Mouse (Mus musculus): ENCODE measurements around the gene Ebna1bp2. TPM values are rescaled to one million over a fixed set of nuclear protein-coding genes. Genes with fewer than 3 reads are reported as not detected.

The Ebna1bp2 gene
- polyA plus RNA-seq, 1 experiment from 2014 or later, result 75.4 TPM

GRCm38 (mm10) chr4:118615412-118615811 lies 5.2 kb upstream of the Ebna1bp2 start:
- DNase-seq (ENCODE audit: low read depth, low spot score) (no peak), ATAC-seq (no peak)
- POLR2A ChIA-PET, result no interaction called here
- H3K27me3 ChIP-seq, result peaks cover 2% of the 10 kb centered on the region
- in situ Hi-C loops (cut with MboI; ENCODE audit: low pct_unique_long_range_greater_than_20kb), result no loop called here
- CTCF ChIA-PET, result no interaction called here
- no peak for TF ChIP-seq CTCF (IDR thresholded peaks at IDR 0.05)

GRCm38 (mm10) chr4:118620967-118621320 lies 345 bp downstream of the Ebna1bp2 start:
- peaks cover 2% of the 10 kb centered on the region for H3K27me3 ChIP-seq
- in situ Hi-C loops (cut with MboI; ENCODE audit: low pct_unique_long_range_greater_than_20kb), result no loop called here
- ATAC-seq (peak; percentile 19), DNase-seq (ENCODE audit: low read depth, low spot score) (no peak)
- ChIA-PET CTCF (no interaction called here), POLR2A (no interaction called here)
- no peak for TF ChIP-seq CTCF (IDR thresholded peaks at IDR 0.05)

GRCm38 (mm10) chr4:118621781-118622180 lies 1.2 kb downstream of the Ebna1bp2 start:
- CTCF ChIA-PET, result no interaction called here
- no peak for TF ChIP-seq CTCF (IDR thresholded peaks at IDR 0.05)
- POLR2A ChIA-PET, result no interaction called here
- in situ Hi-C loops (cut with MboI; ENCODE audit: low pct_unique_long_range_greater_than_20kb), result no loop called here
- DNase-seq (ENCODE audit: low read depth, low spot score) (no peak), ATAC-seq (no peak)
- peaks cover 2% of the 10 kb centered on the region for H3K27me3 ChIP-seq

GRCm38 (mm10) chr4:118630261-118630660 lies 9.7 kb downstream of the Ebna1bp2 start:
- DNase-seq (ENCODE audit: low read depth, low spot score), result no peak
- H3K27me3 ChIP-seq, result no peaks in the 10 kb centered on the region
- no peak for TF ChIP-seq CTCF (IDR thresholded peaks at IDR 0.05)
- POLR2A ChIA-PET, result no interaction called here
- in situ Hi-C loops (cut with MboI; ENCODE audit: low pct_unique_long_range_greater_than_20kb), result loop anchor here (25.0 kb wide), 1 partner anchor 532 kb away; the partner anchor contains the start of gene Zfp691
- CTCF ChIA-PET, result no interaction called here
- no peak for ATAC-seq

GRCm38 (mm10) chr4:118642346-118643190 lies 22.0 kb downstream of the Ebna1bp2 start:
- TF ChIP-seq CTCF (IDR thresholded peaks at IDR 0.05), result no peak
- peaks cover 6% of the 10 kb centered on the region for H3K27me3 ChIP-seq
- ATAC-seq, result no peak
- no peak for DNase-seq (ENCODE audit: low read depth, low spot score)
- CTCF ChIA-PET, result no interaction called here
- in situ Hi-C loops (cut with MboI; ENCODE audit: low pct_unique_long_range_greater_than_20kb), result loop anchor here (10.0 to 25.0 kb wide), 3 partner anchors 352 to 562 kb away; partner anchors contain the start of gene Zfp691
- POLR2A ChIA-PET, result no interaction called here

GRCm38 (mm10) chr4:118645234-118645633 lies 24.6 kb downstream of the Ebna1bp2 start:
- in situ Hi-C loops (cut with MboI; ENCODE audit: low pct_unique_long_range_greater_than_20kb), result loop anchor here (10.0 to 25.0 kb wide), 3 partner anchors 350 to 560 kb away; partner anchors contain the start of gene Zfp691
- DNase-seq (ENCODE audit: low read depth, low spot score) (no peak), ATAC-seq (no peak)
- H3K27me3 ChIP-seq, result no peaks in the 10 kb centered on the region
- CTCF ChIA-PET, result interaction anchor here (1.1 to 1.2 kb wide), 2 partner anchors 39 to 62 kb away, joined by 3 to 4 read pairs; no protein-coding TSS in a partner anchor
- POLR2A ChIA-PET, result no interaction called here
- peak; percentile 61 for TF ChIP-seq CTCF (IDR thresholded peaks at IDR 0.05)

- TF ChIP-seq CTCF (IDR thresholded peaks at IDR 0.05), result no peak
- DNase-seq (ENCODE audit: low read depth, low spot score), result no peak
- ATAC-seq, result no peak
- H3K27me3 ChIP-seq, result peaks cover 4% of the 10 kb centered on the region
- in situ Hi-C loops (cut with MboI; ENCODE audit: low pct_unique_long_range_greater_than_20kb), result no loop called here
- ChIA-PET POLR2A (no interaction called here), CTCF (no interaction called here)
Observed at GRCm38 (mm10) chr4:118658652-118659051, 38.1 kb downstream of the Ebna1bp2 start, which contains the start of gene Olfr62. TSS of gene Olfr62 (plus strand) at chr4:118658952.

Other genes with a start within 250 kb of the Ebna1bp2 start
- gene Szt2, start 211.5 kb upstream of the Ebna1bp2 start, polyA plus RNA-seq (2021), result 14.7 TPM
- 44.5 TPM for gene Med8, start 211.5 kb upstream of the Ebna1bp2 start, polyA plus RNA-seq (2021)
- 63.5 TPM for gene Elovl1, start 192.7 kb upstream of the Ebna1bp2 start, polyA plus RNA-seq (2021)
- gene Cdc20, start 183.4 kb upstream of the Ebna1bp2 start, polyA plus RNA-seq (2021), result 60.1 TPM
- not detected for gene Mpl, start 163.3 kb upstream of the Ebna1bp2 start, polyA plus RNA-seq (2021)
- gene Tie1, start 130.7 kb upstream of the Ebna1bp2 start, polyA plus RNA-seq (2021), result not detected
- not detected for gene 2610528J11Rik, start 93.8 kb upstream of the Ebna1bp2 start, polyA plus RNA-seq (2021)
- gene Tmem125, start 76.8 kb upstream of the Ebna1bp2 start, polyA plus RNA-seq (2021), result 0.42 TPM
- 0.04 TPM for gene Cfap57, start within 50 bp of the Ebna1bp2 start, polyA plus RNA-seq (2021)
- gene Olfr62, start 38.2 kb downstream of the Ebna1bp2 start, polyA plus RNA-seq (2021), result not detected
- not detected for gene Olfr1342, start 72.0 kb downstream of the Ebna1bp2 start, polyA plus RNA-seq (2021)
- not detected for gene Olfr1341, start 82.7 kb downstream of the Ebna1bp2 start, polyA plus RNA-seq (2021)
- gene Olfr1340, start 99.3 kb downstream of the Ebna1bp2 start, polyA plus RNA-seq (2021), result not detected
- not detected for gene Olfr1339, start 111.4 kb downstream of the Ebna1bp2 start, polyA plus RNA-seq (2021)
- gene Olfr1338, start 137.9 kb downstream of the Ebna1bp2 start, polyA plus RNA-seq (2021), result not detected
- gene Olfr1337, start 161.8 kb downstream of the Ebna1bp2 start, polyA plus RNA-seq (2021), result not detected
- not detected for gene Olfr1335, start 189.1 kb downstream of the Ebna1bp2 start, polyA plus RNA-seq (2021)
- not detected for gene Olfr1333, start 215.5 kb downstream of the Ebna1bp2 start, polyA plus RNA-seq (2021)
- not detected for gene Olfr1331, start 243.8 kb downstream of the Ebna1bp2 start, polyA plus RNA-seq (2021)